Mouse (Mus musculus) bone marrow macrophage, adult 2 months (primary cell): ENCODE results near the gene Gstm3. TPM values are rescaled to one million over a fixed set of nuclear protein-coding genes. Genes with fewer than 3 reads are reported as not detected.
"Not testable (repeated sequence)": the region's sequence is repeated elsewhere in the genome, so short reads cannot be mapped to it uniquely, and the experiment has no call there.

Experiments
- H3K27ac ChIP-seq: 2 replicates; pipeline ENCODE4 v1.5.1; 2012; ENCODE audit warnings: low read depth, low read length; ENCODE audit not compliant: insufficient read depth
- H3K4me1 ChIP-seq: 2 replicates; pipeline ENCODE4 v1.6.1; 2012; ENCODE audit warnings: low read length; ENCODE audit not compliant: control insufficient read depth, insufficient read depth
- H3K4me3 ChIP-seq: 2 replicates; pipeline ENCODE4 v1.5.1; 2012; ENCODE audit warnings: mild to moderate bottlenecking, low read length, moderate library complexity; ENCODE audit not compliant: insufficient read depth
- CTCF ChIP-seq: IDR thresholded peaks from 2 replicates; pipeline ENCODE4 v1.5.1; 2012; ENCODE audit warnings: low read depth, mild to moderate bottlenecking, low read length, moderate library complexity
- POLR2A ChIP-seq: IDR thresholded peaks from 2 replicates; pipeline ENCODE4 v1.6.1; 2012; ENCODE audit warnings: mild to moderate bottlenecking, low read depth, low read length, borderline replicate concordance
- polyA plus RNA-seq: library from polyadenylated mRNA; stranded (reverse); fragments of >200 nt; gene quantifications from 2 replicates; pipeline ENCODE4 v1.2.4, GENCODE M21; 2012; ENCODE audit not compliant: missing spikeins, insufficient read depth, insufficient read length

Gstm3 gene
- polyA plus RNA-seq, 1 experiment = not detected

DNA sequence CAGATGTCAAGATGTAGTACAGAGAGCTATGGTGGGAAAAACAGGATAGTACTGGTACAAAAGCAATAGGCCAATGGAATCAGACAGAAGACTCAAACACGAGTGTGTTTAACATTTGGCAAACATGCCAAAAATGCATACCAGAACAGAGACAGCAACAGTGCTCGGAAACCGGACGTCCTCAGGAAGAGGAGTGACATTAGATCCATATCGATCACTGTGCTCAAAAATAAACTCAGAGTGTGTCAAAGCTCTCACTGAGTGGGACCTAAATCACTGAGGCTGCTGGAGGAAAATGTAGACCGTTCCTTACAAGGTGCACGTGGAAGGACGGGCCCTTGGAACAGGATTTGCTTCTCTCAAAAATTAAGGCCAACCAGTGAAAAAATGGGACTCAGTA is 32.9 kb upstream of the Gstm3 start:
- no peak overlapping the region for H3K4me3 ChIP-seq
- peaks cover 7% of the 10 kb centered on the region for H3K4me1 ChIP-seq
- no peak overlapping the region for H3K27ac ChIP-seq
- TF ChIP-seq CTCF (no peak), POLR2A (no peak)

DNA sequence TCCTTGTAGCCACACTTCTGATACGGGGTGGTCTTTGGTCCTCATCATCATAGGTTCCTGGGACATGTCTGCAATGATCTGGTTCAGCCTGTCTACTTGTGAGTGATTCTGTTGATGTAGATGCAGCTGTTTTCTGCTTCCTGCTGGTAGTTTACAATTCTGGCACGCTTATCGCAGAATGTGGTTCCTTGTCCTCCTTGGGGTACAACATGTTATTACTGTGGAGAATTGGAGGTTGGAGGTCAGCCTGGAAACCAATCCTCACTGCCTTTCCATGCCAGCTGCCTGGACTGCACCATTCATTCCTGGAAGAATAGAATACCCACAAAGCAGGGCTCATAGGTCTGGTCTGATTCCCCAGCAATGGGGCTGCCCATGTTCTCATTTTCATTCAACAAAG is 30.4 kb upstream of the Gstm3 start:
- H3K27ac ChIP-seq = no peak overlapping the region
- H3K4me1 ChIP-seq = 0 out of 2 replicates have a peak, but pooled peaks cover 3% of the 10 kb centered on the region
- no peak for TF ChIP-seq POLR2A
- TF ChIP-seq CTCF = no peak
- no peak overlapping the region for H3K4me3 ChIP-seq

DNA sequence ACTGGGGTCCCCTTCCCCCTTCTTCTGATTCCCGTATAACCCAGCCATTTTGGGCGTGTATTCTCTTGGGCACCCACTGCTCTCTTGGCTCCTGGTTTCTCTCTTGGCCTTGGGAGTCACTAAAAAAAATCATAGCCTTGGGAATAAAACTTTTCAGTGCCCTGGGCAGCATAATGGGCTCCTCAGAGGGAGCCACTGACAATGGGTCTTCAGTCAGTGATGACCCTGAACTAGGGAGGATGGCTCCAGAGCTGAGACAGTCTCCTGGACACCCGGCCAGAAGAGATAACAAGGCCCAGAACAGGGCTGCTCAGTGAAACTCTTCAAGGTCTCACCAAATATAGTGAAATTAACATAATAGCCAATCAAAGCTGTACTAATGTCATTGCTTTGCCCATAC is 29.5 kb upstream of the Gstm3 start:
- Histone ChIP-seq H3K27ac (no peak overlapping the region), H3K4me3 (no peak overlapping the region), H3K4me1 (0 out of 2 replicates have a peak, but pooled peaks cover 3% of the 10 kb centered on the region)
- TF ChIP-seq POLR2A (no peak), CTCF (no peak)

DNA sequence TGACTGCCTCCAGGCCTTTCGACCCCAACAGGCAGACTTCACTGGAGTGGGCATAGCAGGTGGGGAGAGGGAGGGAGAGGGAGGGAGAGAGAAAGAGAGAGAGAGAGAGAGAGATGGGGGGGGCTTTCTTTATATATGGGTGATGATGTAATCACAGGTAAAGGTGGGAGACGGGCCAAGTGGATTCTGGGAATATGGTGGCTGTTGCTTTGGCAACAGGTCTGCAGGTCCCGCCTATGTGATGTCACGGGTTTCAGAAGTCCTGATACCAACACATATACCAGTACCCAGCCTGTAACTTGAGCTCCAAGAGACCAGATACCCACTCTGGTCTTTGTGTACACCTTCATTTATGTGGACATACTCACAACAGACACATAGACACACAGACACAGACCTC is 27.5 kb upstream of the Gstm3 start:
- no peak for TF ChIP-seq POLR2A
- TF ChIP-seq CTCF = no peak
- no peak overlapping the region for H3K27ac ChIP-seq
- H3K4me3 ChIP-seq = no peak overlapping the region
- 0 out of 2 replicates have a peak, but pooled peaks cover 3% of the 10 kb centered on the region for H3K4me1 ChIP-seq

DNA sequence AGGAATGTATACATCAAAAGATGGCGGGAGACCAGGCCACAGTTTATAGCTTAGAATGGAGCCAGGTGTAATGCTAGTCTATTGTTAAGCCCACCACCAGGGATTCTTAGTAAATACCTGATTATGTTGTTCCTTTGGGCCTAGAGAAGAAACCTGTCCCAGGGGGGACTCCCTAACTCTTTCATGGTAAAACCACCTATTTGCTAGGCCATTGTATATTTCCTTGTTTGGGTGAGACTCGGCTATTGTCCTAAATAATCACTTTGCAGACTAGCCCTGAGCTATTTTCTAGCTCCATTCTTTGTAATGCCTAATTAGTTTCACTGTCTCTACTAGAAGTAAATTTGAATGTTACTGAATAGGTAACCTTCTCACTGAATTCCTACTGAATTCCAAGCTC is 26.9 kb upstream of the Gstm3 start:
- H3K4me1 ChIP-seq, H3K4me3 ChIP-seq, H3K27ac ChIP-seq: not testable (repeated sequence)

DNA sequence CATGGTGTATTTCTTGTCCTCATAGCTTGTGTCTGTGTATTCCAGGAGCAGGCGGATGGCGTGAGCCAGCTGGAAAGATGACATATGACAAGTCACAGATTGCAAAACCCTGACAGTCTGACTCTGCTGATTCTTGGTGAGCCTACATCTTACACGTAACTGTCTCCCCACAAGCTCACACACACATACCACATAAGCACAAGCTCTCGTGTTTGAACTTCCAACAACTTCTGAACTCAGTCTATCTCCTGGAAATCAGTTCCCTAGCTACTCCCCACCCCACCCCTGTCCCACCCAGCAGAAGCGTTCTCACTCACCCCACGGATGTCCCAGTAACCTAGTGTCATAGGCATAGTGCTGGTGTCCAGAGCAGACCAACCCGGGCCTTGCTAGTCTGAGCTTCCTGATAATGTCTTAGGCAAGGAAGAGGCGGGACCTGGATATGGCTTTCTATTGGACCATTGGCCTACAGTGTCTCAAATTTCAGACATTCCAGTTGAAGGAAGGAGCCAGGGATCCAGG is 17.0 kb upstream of the Gstm3 start, which contains the start of gene Gstm2:
TSS of gene Gstm2 (minus strand) at position 413 of the 522 bp plus-strand sequence.
- H3K4me3 ChIP-seq = no peak within 1 kb of the TSS

DNA sequence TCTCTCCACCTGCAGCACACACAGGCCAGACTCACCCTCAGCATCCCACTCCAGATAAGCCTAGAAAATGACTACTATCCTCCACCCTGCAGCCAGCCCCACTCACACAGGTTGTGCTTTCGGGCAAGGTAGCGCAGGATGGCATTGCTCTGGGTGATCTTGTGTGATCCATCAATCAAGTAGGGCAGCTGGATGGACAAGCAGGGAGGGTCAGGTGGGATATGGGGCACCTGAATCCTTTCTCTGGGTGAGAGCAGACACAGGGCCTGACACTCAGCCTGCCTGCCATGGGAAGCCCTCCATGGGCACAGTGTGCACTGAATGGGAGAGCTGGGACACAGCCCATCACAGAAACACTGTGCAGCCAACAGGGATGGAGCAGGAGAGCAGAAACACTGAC is 16.1 kb upstream of the Gstm3 start:
- H3K4me1 ChIP-seq, H3K4me3 ChIP-seq: not testable (repeated sequence)

More for the DNA sequence above, 17.0 kb upstream of the Gstm3 start, which contains the start of gene Gstm2:
- no peak within 1 kb of the TSS for H3K27ac ChIP-seq
- TF ChIP-seq POLR2A = no peak
- TF ChIP-seq CTCF = no peak
- peaks cover 9% of the 10 kb centered on the region for H3K4me1 ChIP-seq

DNA sequence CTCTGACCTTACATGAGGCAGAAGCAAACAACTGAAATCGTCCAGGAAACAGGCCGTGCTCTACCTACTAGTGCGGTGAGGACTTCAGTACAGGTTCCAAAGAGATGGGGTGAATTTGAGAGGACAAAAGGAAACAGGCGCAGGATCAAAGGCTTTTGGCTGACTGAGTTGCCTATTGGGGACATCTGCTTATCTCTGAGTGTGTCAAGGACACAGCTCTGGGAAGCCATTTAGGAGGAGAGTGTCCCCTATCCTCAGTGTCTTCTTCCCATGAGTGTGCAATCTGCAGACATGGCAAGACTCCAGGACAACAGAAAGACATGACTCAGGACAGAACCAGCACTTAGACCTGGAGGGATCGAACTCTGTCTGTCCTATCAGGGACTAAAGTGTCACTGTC is 15.4 kb upstream of the Gstm3 start:
- peaks cover 9% of the 10 kb centered on the region for H3K4me1 ChIP-seq
- H3K27ac ChIP-seq = no peak overlapping the region
- no peak for TF ChIP-seq POLR2A
- TF ChIP-seq CTCF = no peak
- no peak overlapping the region for H3K4me3 ChIP-seq

More for the DNA sequence above, 16.1 kb upstream of the Gstm3 start:
- not testable (repeated sequence) for H3K27ac ChIP-seq

DNA sequence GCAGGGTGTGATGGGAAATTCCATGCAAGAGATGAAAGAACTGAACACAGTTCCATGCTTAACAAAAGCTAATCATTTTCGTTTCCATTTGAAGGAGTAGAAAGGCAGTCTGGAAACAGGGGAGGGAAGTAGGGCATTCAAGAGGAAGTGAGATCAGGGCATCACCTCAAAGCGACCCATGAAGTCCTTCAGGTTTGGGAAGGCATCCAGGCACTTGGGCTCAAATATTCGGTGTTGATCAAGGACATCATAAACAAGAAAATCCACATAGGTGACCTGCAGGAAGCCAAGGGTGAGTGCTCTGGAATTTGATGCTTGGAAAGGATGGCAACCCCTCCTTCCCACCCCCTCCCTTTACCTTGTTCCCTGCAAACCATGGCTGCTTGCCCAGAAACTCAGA is 14.7 kb upstream of the Gstm3 start:
- no peak for TF ChIP-seq POLR2A
- no peak for TF ChIP-seq CTCF

DNA sequence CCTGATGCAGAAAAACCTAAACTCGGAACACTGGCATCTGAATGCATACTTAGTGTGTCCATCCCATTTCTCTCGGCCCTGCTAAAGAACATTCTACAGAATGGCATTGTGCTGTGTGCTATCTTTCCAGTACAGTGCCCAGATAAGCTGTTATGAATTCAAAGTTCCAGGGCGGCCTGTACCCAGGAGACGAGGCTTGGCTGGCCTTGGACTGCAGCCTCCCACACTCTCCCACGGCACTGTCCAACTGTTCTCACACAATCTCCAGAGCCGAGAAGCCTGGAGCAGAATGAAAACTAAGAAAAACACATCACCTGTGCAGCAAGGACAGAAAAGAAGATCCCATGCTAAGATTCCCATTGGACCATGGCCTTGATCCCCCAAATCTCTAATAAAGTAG is 13.6 kb upstream of the Gstm3 start:
- TF ChIP-seq CTCF = no peak
- TF ChIP-seq POLR2A = no peak
- Histone ChIP-seq H3K4me3 (no peak overlapping the region), H3K27ac (no peak overlapping the region), H3K4me1 (peaks cover 9% of the 10 kb centered on the region)

More for the DNA sequence above, 14.7 kb upstream of the Gstm3 start:
- no peak overlapping the region for H3K4me3 ChIP-seq
- peaks cover 9% of the 10 kb centered on the region for H3K4me1 ChIP-seq
- no peak overlapping the region for H3K27ac ChIP-seq

DNA sequence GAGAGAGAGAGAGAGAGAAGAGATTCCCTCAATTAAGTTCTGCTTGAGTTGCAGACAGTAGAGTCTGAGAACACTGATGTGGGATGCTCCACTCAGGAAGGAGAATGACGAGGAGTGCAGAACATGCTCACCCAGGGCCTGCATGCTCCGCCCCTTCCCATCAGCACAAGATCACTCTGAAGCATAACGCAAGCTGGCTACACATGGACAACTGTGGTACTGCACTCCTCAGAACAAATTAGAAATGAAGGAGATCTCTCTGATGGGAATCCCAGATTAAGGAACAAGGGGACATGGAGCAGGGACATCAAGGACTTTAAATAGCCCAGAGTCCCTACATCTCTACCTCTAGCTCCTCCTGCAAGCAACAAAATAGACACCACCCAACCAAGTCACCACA is 12.2 kb upstream of the Gstm3 start:
- no peak overlapping the region for H3K4me3 ChIP-seq
- TF ChIP-seq POLR2A (no peak), CTCF (no peak)
- H3K4me1 ChIP-seq = peaks cover 9% of the 10 kb centered on the region
- H3K27ac ChIP-seq = no peak overlapping the region
